Mouse (Mus musculus) liver, embryonic 15.5 days (tissue): ENCODE measurements around the gene Mmel1. TPM values are rescaled to one million over a fixed set of nuclear protein-coding genes. Genes with fewer than 3 reads are reported as not detected.

ENCODE experiments used
- ATAC-seq: fragments of 200-750 bp; cut with Nextera tagmentation; 2 replicates; pipeline ENCODE4 v1.8.0; 2017; ENCODE audit warnings: moderate number of reproducible peaks, mild to moderate bottlenecking, moderate library complexity; ENCODE audit not compliant: insufficient read depth
- H3K27ac ChIP-seq: fragments of 300-500 bp; sonication (generic); replicated peaks from 2 replicates; pipeline ENCODE4 v1.5.1; 2015; ENCODE audit warnings: mild to moderate bottlenecking, inconsistent platforms
- H3K27me3 ChIP-seq: fragments of 300-500 bp; sonication (generic); 2 replicates; pipeline ENCODE4 v1.6.1; 2015; ENCODE audit warnings: mild to moderate bottlenecking, inconsistent platforms
- H3K36me3 ChIP-seq: fragments of 300-500 bp; sonication (generic); replicated peaks from 2 replicates; pipeline ENCODE4 v1.6.1; 2015; ENCODE audit warnings: moderate library complexity, mild to moderate bottlenecking, inconsistent platforms
- H3K4me1 ChIP-seq: fragments of 300-500 bp; sonication (generic); replicated peaks from 2 replicates; pipeline ENCODE4 v1.6.1; 2015; ENCODE audit warnings: inconsistent platforms
- H3K4me2 ChIP-seq: fragments of 300-500 bp; sonication (generic); 2 replicates; pipeline ENCODE4 v1.6.1; 2015; ENCODE audit warnings: moderate library complexity, mild to moderate bottlenecking, inconsistent platforms
- H3K4me3 ChIP-seq: fragments of 300-500 bp; sonication (generic); replicated peaks from 2 replicates; pipeline ENCODE4 v1.5.1; 2015; ENCODE audit warnings: mild to moderate bottlenecking, inconsistent platforms
- H3K9ac ChIP-seq: fragments of 300-500 bp; sonication (generic); 2 replicates; pipeline ENCODE4 v1.6.1; 2015; ENCODE audit warnings: moderate library complexity, mild to moderate bottlenecking, inconsistent platforms
- H3K9me3 ChIP-seq: fragments of 300-500 bp; sonication (generic); replicated peaks from 2 replicates; pipeline ENCODE4 v1.6.1; 2016; ENCODE audit warnings: inconsistent platforms
- WGBS: fragments of 180-500 bp; shearing (Covaris S2); methylation state at CpG from one replicate; pipeline ENCODE4 v1.1.7; 2015; ENCODE audit warnings: mixed read lengths; ENCODE audit not compliant: insufficient replicate concordance; 5-methylcytosine and 5-hydroxymethylcytosine counted together
- polyA plus RNA-seq: library from polyadenylated mRNA; unstranded; fragments of >200 nt; fragmentation: Nextera tagmentation; extraction: Ambion mirVana; gene quantifications from 2 replicates; pipeline ENCODE4 v1.2.1, GENCODE M21; 2015

The Mmel1 gene
- polyA plus RNA-seq, 1 experiment from 2014 or later, result 2.3 TPM

GRCm38 (mm10) chr4:154926969-154927898 lies 57.8 kb downstream of the Mmel1 start:
- Histone ChIP-seq H3K9ac (peak overlapping the region; percentile 91), H3K4me2 (peak overlapping the region; percentile 87), H3K36me3 (peaks cover 50% of the 10 kb centered on the region), H3K27ac (peak overlapping the region; percentile 95), H3K4me1 (peaks cover 74% of the 10 kb centered on the region), H3K4me3 (peak overlapping the region; percentile 70), H3K27me3 (no peaks in the 10 kb centered on the region), H3K9me3 (no peaks in the 10 kb centered on the region)
- peak; percentile 27 for ATAC-seq
- WGBS, result 25% methylated on average over 9 of the region's 9 CpGs

GRCm38 (mm10) chr4:154927899-154928337 lies 58.5 kb downstream of the Mmel1 start:
- ATAC-seq, result peak; percentile 75
- Histone ChIP-seq H3K9me3 (no peaks in the 10 kb centered on the region), H3K27me3 (no peaks in the 10 kb centered on the region), H3K4me1 (peaks cover 73% of the 10 kb centered on the region), H3K27ac (peak overlapping the region; percentile 95), H3K4me2 (peak overlapping the region; percentile 87), H3K4me3 (peak overlapping the region; percentile 70), H3K9ac (peak overlapping the region; percentile 91), H3K36me3 (peaks cover 43% of the 10 kb centered on the region)
- WGBS, result 2% methylated on average over 5 of the region's 5 CpGs

- Histone ChIP-seq H3K9ac (peak within 1 kb of the TSS; percentile 91), H3K4me1 (peaks cover 73% of the 10 kb centered on the region), H3K4me3 (peak within 1 kb of the TSS; percentile 70), H3K36me3 (peaks cover 37% of the 10 kb centered on the region), H3K27ac (peak within 1 kb of the TSS; percentile 95), H3K4me2 (peak within 1 kb of the TSS; percentile 87), H3K27me3 (no peaks in the 10 kb centered on the region), H3K9me3 (no peaks in the 10 kb centered on the region)
- 10% methylated on average over 12 of the region's 12 CpGs for WGBS
- peak; percentile 87 for ATAC-seq
Measured at GRCm38 (mm10) chr4:154928395-154929087, 59.2 kb downstream of the Mmel1 start, which contains the start of gene Tnfrsf14. TSS of gene Tnfrsf14 (minus strand) at chr4:154928563.

- H3K36me3 ChIP-seq, result peaks cover 30% of the 10 kb centered on the region
- WGBS, result 21% methylated on average over 12 of the region's 12 CpGs
- no peaks in the 10 kb centered on the region for H3K9me3 ChIP-seq
- peak; percentile 76 for ATAC-seq
- H3K27ac ChIP-seq, result peak overlapping the region; percentile 95
- peak overlapping the region; percentile 91 for H3K9ac ChIP-seq
- H3K27me3 ChIP-seq, result no peaks in the 10 kb centered on the region
- peak overlapping the region; percentile 87 for H3K4me2 ChIP-seq
- peak overlapping the region; percentile 70 for H3K4me3 ChIP-seq
- peaks cover 72% of the 10 kb centered on the region for H3K4me1 ChIP-seq
Measured at GRCm38 (mm10) chr4:154929088-154929660, 59.8 kb downstream of the Mmel1 start.

- no peak overlapping the region for H3K27ac ChIP-seq
- H3K4me2 ChIP-seq, result no peak overlapping the region
- no peak overlapping the region for H3K9ac ChIP-seq
- H3K9me3 ChIP-seq, result no peaks in the 10 kb centered on the region
- H3K4me1 ChIP-seq, result peaks cover 47% of the 10 kb centered on the region
- no peaks in the 10 kb centered on the region for H3K27me3 ChIP-seq
- no peaks in the 10 kb centered on the region for H3K36me3 ChIP-seq
- WGBS, result 62% methylated on average over 13 of the region's 13 CpGs
- H3K4me3 ChIP-seq, result no peak overlapping the region
- no peak for ATAC-seq
Measured at GRCm38 (mm10) chr4:154933306-154933907, 64.0 kb downstream of the Mmel1 start.

- WGBS, result 76% methylated on average over 2 of the region's 2 CpGs
- H3K4me3 ChIP-seq, result no peak overlapping the region
- H3K9me3 ChIP-seq, result no peaks in the 10 kb centered on the region
- no peaks in the 10 kb centered on the region for H3K27me3 ChIP-seq
- no peak overlapping the region for H3K27ac ChIP-seq
- no peak overlapping the region for H3K9ac ChIP-seq
- H3K4me2 ChIP-seq, result no peak overlapping the region
- no peak for ATAC-seq
- H3K4me1 ChIP-seq, result peaks cover 34% of the 10 kb centered on the region
- no peaks in the 10 kb centered on the region for H3K36me3 ChIP-seq
Measured at GRCm38 (mm10) chr4:154934800-154935199, 65.4 kb downstream of the Mmel1 start.

GRCm38 (mm10) chr4:154935788-154936187 lies 66.4 kb downstream of the Mmel1 start:
- ATAC-seq, result no peak
- Histone ChIP-seq H3K9ac (no peak overlapping the region), H3K9me3 (no peaks in the 10 kb centered on the region), H3K4me2 (no peak overlapping the region), H3K27ac (no peak overlapping the region; the same call in 1 of the 2 replicates), H3K36me3 (no peaks in the 10 kb centered on the region), H3K4me3 (no peak overlapping the region), H3K27me3 (peaks cover 6% of the 10 kb centered on the region), H3K4me1 (peaks cover 26% of the 10 kb centered on the region)
- WGBS, result 87% methylated on average over 7 of the region's 7 CpGs

- H3K36me3 ChIP-seq, result no peaks in the 10 kb centered on the region
- no peak overlapping the region for H3K27ac ChIP-seq
- H3K4me1 ChIP-seq, result peaks cover 26% of the 10 kb centered on the region
- H3K9ac ChIP-seq, result no peak overlapping the region
- no peak for ATAC-seq
- H3K4me2 ChIP-seq, result no peak overlapping the region
- peaks cover 9% of the 10 kb centered on the region for H3K27me3 ChIP-seq
- no peak overlapping the region for H3K4me3 ChIP-seq
- 56% methylated on average over 8 of the region's 8 CpGs for WGBS
- H3K9me3 ChIP-seq, result 0 out of 2 replicates have a peak, but pooled peaks cover 1% of the 10 kb centered on the region
Measured at GRCm38 (mm10) chr4:154936542-154937255, 67.3 kb downstream of the Mmel1 start.

- Histone ChIP-seq H3K4me1 (peaks cover 23% of the 10 kb centered on the region), H3K27ac (0 out of 2 replicates have a peak overlapping the region, but pooled peaks have one; percentile 4), H3K36me3 (no peaks in the 10 kb centered on the region), H3K27me3 (peaks cover 9% of the 10 kb centered on the region), H3K4me2 (no peak overlapping the region), H3K4me3 (no peak overlapping the region), H3K9me3 (0 out of 2 replicates have a peak, but pooled peaks cover 4% of the 10 kb centered on the region), H3K9ac (no peak overlapping the region)
- ATAC-seq, result no peak
- 48% methylated on average over 1 of the region's 1 CpGs for WGBS
Measured at GRCm38 (mm10) chr4:154937746-154938145, 68.4 kb downstream of the Mmel1 start.

GRCm38 (mm10) chr4:154940156-154940555 lies 70.8 kb downstream of the Mmel1 start:
- Histone ChIP-seq H3K4me3 (no peak overlapping the region), H3K9ac (no peak overlapping the region), H3K4me1 (peaks cover 15% of the 10 kb centered on the region), H3K36me3 (no peaks in the 10 kb centered on the region), H3K9me3 (0 out of 2 replicates have a peak, but pooled peaks cover 4% of the 10 kb centered on the region), H3K27me3 (peaks cover 19% of the 10 kb centered on the region), H3K4me2 (no peak overlapping the region), H3K27ac (no peak overlapping the region)
- 79% methylated on average over 2 of the region's 2 CpGs for WGBS
- ATAC-seq, result no peak
